Mouse (Mus musculus) thymus, adult 2 months (tissue): ENCODE measurements around the gene Taok3. TPM values are rescaled to one million over a fixed set of nuclear protein-coding genes. Genes with fewer than 3 reads are reported as not detected.
A peak's percentile ranks its signal among the peaks of the same experiment; 100 is the strongest.

Experiments used
- DNase-seq: peaks from one replicate; pipeline ENCODE4 v3.0.0; 2021
- H3K27ac ChIP-seq: fragments of 200-500 bp; 2 replicates; pipeline ENCODE4 v1.5.1; 2012; ENCODE audit warnings: low read length, control low read depth; ENCODE audit not compliant: control insufficient read depth, insufficient read depth
- H3K27me3 ChIP-seq: fragments of 200-500 bp; 2 replicates; pipeline ENCODE4 v1.6.1; 2012; ENCODE audit warnings: mild to moderate bottlenecking, low read length, moderate library complexity, mixed read lengths; ENCODE audit not compliant: control insufficient read depth, insufficient read depth
- H3K36me3 ChIP-seq: fragments of 200-500 bp; 2 replicates; pipeline ENCODE4 v1.6.1; 2012; ENCODE audit warnings: mild to moderate bottlenecking, low read length, moderate library complexity; ENCODE audit not compliant: control insufficient read depth, insufficient read depth
- H3K4me1 ChIP-seq: fragments of 200-500 bp; replicated peaks from 2 replicates; pipeline ENCODE4 v1.6.1; 2012; ENCODE audit warnings: low read length; ENCODE audit not compliant: control insufficient read depth, insufficient read depth
- H3K4me3 ChIP-seq: fragments of 200-500 bp; 2 replicates; pipeline ENCODE4 v1.5.1; 2012; ENCODE audit warnings: mild to moderate bottlenecking, low read length, control low read depth, moderate library complexity; ENCODE audit not compliant: control insufficient read depth, insufficient read depth
- CTCF ChIP-seq: fragments of 200-500 bp; IDR thresholded peaks from 2 replicates; pipeline ENCODE4 v1.5.1; 2012; ENCODE audit warnings: mild to moderate bottlenecking, control low read depth, low read length, moderate library complexity, borderline replicate concordance; ENCODE audit not compliant: control insufficient read depth, poor library complexity, insufficient read depth; ENCODE audit errors: extremely low read depth
- POLR2A ChIP-seq: fragments of 200-500 bp; IDR thresholded peaks from 2 replicates; pipeline ENCODE4 v1.6.1; 2012; ENCODE audit warnings: mild to moderate bottlenecking, low read length, control low read depth, moderate library complexity; ENCODE audit not compliant: control insufficient read depth, poor library complexity, insufficient read depth; ENCODE audit errors: extremely low read depth
- WGBS: fragments of 180-500 bp; shearing (Covaris S2); methylation state at CpG from one replicate; pipeline ENCODE4 v1.1.7; 2018; 5-methylcytosine and 5-hydroxymethylcytosine counted together
- polyA plus RNA-seq: library from polyadenylated mRNA; depleted of rRNA; stranded (reverse); fragments of >200 nt; gene quantifications from 2 replicates; pipeline ENCODE4 v1.2.3, GENCODE M21; 2012

Gene Taok3
- polyA plus RNA-seq, 1 experiment: 43.5 TPM

DNA sequence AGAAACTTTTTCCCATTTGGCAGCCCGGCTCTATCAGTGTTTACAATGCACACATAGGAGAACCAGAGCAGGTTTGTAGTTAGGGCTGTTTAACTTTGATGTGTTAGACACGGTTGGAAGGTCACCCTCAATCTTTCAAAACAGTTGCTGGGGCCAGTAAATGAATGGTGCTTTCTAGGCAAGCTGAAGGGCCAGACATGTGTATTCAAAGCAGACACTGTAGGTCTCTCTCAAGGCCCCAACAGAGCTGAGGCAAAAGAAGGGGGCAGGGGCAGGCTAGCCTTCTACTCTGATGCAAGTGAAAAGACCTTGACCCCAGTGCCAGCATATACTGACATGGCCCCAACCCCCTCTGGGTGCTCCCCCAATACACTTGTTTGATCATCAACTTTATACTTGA is 1.7 kb downstream of the Taok3 start:
- H3K4me1 ChIP-seq: peaks cover 13% of the 10 kb centered on the region
- WGBS: 77% methylated on average over 2 of the region's 2 CpGs
- H3K27ac ChIP-seq: no peak overlapping the region

DNA sequence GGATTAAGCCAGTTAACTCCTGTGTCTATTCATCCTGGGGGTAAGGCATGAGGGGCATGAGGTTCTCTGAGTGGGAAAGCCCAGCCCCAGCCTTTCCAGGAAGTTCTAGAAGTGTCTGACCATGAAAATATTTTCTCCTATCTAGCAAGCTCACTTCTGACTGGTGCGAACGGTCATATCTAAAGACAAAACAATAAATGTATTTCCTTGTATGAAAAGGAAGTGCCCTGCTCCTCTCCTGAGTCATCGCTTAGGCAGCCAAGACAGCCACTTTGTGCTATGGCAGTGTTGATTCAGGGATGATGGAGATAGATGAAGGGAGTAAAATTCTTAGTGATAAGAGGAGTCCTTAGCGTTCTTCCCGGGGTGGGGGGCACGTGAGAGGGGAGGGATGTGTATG is 3.2 kb downstream of the Taok3 start:
- Histone ChIP-seq H3K27me3 (peaks cover 4% of the 10 kb centered on the region; the same call in 1 of the 2 replicates), H3K36me3 (no peaks in the 10 kb centered on the region), H3K4me1 (peaks cover 13% of the 10 kb centered on the region), H3K27ac (no peak overlapping the region), H3K4me3 (no peak overlapping the region)
- no peak for DNase-seq
- TF ChIP-seq CTCF (no peak), POLR2A (no peak)
- 91% methylated on average over 6 of the region's 6 CpGs for WGBS

More for the DNA sequence above, 1.7 kb downstream of the Taok3 start:
- H3K36me3 ChIP-seq: no peaks in the 10 kb centered on the region
- no peak for DNase-seq
- TF ChIP-seq CTCF: no peak
- TF ChIP-seq POLR2A: no peak
- no peak overlapping the region for H3K4me3 ChIP-seq
- H3K27me3 ChIP-seq: peaks cover 4% of the 10 kb centered on the region; the same call in 1 of the 2 replicates

DNA sequence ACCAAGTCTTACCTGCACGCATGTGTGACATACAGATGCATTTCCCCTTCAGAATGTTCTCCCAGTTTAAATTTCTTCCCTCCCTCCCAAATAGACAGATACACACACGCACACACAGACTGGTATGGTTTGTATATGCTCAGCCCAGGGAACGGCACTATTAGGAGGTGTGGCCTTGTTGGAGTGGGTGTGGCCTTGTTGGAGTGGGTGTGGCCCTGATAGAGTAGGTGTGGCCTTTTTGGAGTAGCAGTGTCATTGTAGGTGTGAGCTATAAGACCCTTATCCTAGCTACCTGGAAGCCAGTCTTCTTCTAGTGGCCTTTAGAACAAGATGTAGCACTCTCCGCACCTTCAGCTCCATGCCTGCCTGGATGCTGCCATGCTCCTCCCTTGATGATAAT is 3.9 kb downstream of the Taok3 start:
- Histone ChIP-seq H3K4me1 (peaks cover 13% of the 10 kb centered on the region), H3K36me3 (no peaks in the 10 kb centered on the region), H3K4me3 (no peak overlapping the region), H3K27me3 (peaks cover 4% of the 10 kb centered on the region; the same call in 1 of the 2 replicates), H3K27ac (no peak overlapping the region)
- 99% methylated on average over 4 of the region's 4 CpGs for WGBS
- TF ChIP-seq POLR2A: no peak
- TF ChIP-seq CTCF: no peak
- no peak for DNase-seq

DNA sequence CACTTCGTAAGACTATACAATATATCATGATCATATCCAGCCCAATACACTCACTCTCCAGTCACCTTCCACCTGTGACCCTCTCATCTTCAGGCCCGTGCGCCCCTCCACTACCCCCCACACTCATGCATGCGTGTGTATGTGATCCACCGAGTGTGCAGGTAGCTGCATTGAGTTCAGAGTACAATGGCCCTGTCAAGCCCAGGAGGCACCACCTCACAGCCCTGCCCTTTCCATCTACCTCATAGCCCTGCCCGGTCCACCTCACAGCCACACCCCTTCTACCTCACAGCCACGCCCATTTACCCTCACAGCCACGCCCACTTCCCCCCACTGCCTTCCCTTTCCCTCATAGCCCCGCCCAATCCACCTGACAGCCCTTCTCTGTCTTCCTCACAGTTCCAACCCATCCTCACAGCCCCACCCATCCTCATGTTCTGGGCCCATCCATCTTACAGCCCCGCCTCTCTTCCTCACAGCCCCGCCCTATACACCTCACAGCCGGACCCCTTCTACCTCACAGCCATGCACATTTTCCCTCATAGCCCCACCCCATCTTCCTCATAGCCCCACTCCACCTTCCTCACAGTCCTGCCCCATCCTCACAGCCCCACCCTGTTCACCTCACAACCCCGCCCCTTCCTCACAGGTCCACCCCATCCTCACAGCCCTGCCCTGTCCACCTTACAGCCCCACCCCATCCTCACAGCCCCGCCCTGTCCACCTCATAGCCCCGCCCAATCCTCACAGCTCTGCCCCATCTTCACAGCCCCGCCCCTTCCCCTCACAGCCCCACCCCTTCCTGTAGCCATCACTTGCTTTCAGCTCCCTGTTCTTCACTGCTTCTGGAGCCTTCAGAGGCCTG is 5.8 kb downstream of the Taok3 start:
- Histone ChIP-seq H3K27ac (no peak overlapping the region), H3K27me3 (peaks cover 4% of the 10 kb centered on the region; the same call in 1 of the 2 replicates), H3K36me3 (no peaks in the 10 kb centered on the region), H3K4me1 (peaks cover 10% of the 10 kb centered on the region), H3K4me3 (no peak overlapping the region)
- 95% methylated on average over 16 of the region's 16 CpGs for WGBS
- no peak for DNase-seq
- TF ChIP-seq CTCF: no peak
- TF ChIP-seq POLR2A: no peak

DNA sequence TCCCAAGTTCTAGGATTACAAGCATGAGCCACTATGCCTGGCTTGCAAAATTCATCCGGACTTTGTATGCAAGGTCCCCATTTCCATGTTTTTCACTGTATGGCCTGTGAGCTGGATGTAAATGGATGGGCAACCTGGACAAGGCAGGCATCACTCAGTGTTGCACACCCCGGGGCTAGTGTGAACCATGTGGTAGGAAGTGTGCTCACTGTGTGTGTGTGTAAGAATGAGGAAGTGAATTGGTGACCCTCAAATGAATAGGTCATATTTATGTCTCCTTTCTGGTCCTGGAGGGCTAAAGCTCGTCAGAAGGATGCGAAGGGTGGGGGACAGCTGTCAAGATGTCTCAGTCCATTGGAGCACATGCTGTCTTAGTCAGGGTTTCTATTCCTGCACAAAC is 7.1 kb downstream of the Taok3 start:
- DNase-seq: no peak
- no peak overlapping the region for H3K4me3 ChIP-seq
- no peak overlapping the region for H3K27ac ChIP-seq
- WGBS: 70% methylated on average over 4 of the region's 4 CpGs
- no peaks in the 10 kb centered on the region for H3K36me3 ChIP-seq
- TF ChIP-seq CTCF (no peak), POLR2A (no peak)
- no peaks in the 10 kb centered on the region for H3K27me3 ChIP-seq
- peaks cover 15% of the 10 kb centered on the region for H3K4me1 ChIP-seq

DNA sequence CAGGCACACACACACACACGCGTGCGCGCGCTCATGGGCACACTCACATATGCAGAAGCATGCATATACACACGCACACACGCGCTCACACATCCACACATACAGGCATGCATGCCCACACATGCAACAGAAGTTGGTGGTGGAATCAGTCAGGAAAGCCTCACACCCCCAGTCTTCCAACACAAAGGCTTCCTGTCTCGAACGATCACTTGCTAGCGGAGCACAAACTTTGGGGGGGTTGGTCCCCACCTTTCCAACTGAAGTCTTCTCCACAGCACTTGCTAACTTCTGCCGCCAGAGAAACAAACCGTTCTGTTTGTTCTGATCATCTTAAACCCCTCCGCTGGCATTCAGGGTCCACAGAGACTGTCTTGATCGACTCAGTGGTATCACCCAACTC is 10.8 kb downstream of the Taok3 start:
- WGBS: 59% methylated on average over 15 of the region's 15 CpGs
- H3K4me1 ChIP-seq: peaks cover 29% of the 10 kb centered on the region
- H3K27ac ChIP-seq: peak overlapping the region; percentile 28; the same call in 1 of the 2 replicates
- no peak for TF ChIP-seq POLR2A
- no peak for TF ChIP-seq CTCF
- peak; percentile 51 for DNase-seq
- H3K36me3 ChIP-seq: no peaks in the 10 kb centered on the region
- no peak overlapping the region for H3K4me3 ChIP-seq
- no peaks in the 10 kb centered on the region for H3K27me3 ChIP-seq

DNA sequence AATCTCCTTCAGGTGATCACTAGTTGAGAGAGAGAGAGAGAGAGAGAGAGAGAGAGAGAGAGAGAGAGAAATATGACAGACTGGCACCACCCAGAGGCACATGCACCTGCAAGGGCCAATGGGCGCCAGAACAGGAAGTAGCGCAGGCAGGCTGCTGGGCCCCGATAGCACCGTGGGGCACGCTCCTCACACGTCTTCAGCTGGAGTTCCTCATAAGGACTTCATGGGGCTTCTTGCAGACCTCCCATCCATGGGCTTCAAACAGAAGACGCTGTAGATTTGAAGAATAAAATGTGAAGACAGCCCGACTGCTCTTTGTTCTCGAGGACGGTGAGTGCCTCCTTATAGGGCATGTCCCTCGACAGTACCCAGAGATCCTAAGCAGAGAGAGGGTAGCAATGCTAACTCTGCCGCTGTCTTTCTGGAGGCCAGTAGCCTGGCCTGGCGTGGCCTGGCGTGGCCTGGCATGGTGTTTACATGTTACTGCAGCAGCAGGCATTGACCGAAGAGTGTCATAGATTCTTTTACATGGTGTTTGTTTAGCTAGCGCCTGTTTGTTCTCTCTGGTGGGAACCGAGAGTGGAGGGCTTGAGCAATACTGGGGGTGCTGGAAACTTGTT is 13.6 kb downstream of the Taok3 start:
- WGBS: 6% methylated on average over 17 of the region's 17 CpGs
- TF ChIP-seq CTCF: no peak
- TF ChIP-seq POLR2A: peak; percentile 70
- Histone ChIP-seq H3K36me3 (no peaks in the 10 kb centered on the region), H3K27ac (peak overlapping the region; percentile 90), H3K4me3 (peak overlapping the region; percentile 93), H3K4me1 (peaks cover 49% of the 10 kb centered on the region), H3K27me3 (no peaks in the 10 kb centered on the region)
- peak; percentile 83 for DNase-seq
